Mouse (Mus musculus) frontal cortex, postnatal 25 days (tissue): ENCODE measurements around the gene S100a16.

Experiments used
- DNase-seq, 2 experiments: peaks; one replicate each; pipeline ENCODE4 v3.0.0; 2022; ENCODE audit warnings: low spot score in 2 of 2

The S100a16 gene

DNA sequence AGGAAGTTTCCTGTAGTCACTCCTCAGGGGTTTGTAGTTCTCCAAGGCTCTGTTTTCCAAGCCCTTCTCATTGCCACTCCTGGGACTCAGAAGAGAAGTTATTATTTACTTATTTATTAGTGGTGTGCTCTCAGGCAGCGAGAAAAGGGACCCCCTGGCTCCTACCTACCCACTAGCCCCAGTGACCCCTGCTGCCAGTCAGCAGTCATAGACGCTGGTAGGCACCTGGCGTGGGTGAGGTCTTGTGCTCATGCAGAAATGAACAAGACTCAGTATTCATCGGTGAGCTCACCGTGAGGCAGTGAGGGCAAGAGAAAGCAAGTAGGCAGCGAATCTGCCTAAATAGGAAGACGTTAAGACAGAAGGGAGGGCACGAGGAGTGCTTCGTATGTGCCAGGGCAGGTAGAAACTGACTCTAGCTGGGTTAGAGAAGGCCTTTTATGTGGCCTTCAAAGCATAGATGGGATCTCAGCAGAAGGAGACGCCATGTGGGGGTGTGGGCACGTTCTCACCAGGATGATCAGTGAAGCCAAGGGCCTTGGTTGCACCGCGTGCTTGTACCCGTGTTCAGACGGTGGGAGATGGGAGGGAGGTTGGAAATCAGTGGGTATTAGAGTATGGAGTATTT, 49.1 kb downstream of the S100a16 start:
- DNase-seq = no peak

DNA sequence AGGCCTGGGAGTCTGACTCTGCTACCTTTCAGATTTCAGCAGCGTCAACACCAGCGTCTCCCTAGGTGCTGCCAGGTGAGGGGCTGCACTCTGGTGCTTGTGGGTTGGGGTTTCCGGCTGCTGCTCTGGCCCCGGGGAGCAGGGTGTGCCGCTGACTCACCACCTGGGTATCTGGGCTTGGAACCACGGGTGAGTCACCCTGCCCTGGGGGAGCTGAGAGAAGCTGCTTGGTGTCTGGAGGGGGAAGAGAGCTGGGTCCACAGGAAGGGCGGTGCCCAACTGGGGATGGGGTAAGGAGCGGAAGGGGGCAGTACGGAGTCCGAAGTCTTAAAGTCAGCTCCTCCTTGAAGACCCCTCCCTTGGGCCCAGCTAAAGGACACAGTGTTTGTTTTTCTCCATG, 49.9 kb downstream of the S100a16 start:
- no peak for DNase-seq

DNA sequence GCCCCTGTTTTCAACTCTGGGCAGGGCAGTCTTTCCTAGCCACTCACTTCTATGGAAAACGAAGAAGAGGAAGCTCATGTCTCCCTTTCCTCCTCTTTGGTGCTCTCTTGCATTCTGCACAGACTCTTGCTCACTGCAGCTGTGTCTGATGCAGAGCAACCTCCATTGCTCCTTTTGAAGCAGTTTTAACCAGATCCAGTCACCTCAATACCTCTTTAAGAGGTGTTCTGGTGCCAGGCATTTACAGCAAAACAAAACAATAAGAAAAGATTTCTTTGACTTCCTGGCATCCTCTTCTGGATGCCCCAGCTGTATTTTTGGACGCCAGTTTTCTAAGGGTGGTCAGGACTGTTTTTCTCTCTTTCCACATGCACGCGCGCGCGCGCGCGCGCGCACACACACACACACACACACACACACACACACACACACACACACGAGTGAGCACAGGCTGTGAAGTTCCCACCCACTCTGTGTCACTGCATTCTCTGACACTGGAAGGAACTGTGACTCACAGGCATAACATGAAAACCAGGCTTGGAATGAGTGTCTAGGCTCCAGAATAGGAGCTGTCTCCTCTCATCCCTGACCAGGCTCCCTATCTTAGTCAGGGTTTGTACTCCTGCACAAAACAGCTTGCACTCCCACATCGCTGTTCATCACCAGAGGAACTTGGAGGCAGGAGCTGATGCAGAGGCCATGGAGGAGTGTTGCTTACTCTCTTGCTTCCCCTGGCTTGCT, 50.5 kb downstream of the S100a16 start:
- no peak for DNase-seq

DNA sequence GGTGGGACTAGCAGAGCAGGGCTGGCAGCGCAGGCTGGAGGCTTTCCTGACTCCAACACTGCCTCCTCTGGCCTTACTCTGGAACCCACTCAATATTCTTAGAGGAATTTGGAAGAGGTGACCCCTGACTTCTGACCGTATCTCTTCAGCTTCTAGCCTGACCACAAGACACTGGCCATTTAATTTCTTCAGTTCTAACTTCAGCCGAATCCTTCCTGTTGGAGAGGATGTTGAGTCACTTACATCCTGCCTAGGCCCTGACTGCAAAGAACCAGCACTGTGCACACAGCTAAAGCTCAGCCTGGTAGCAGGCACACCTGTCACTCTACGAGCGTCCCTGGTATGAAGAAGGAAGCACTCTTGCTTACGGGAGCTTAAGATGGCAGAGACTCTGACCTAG, 52.3 kb downstream of the S100a16 start:
- no peak for DNase-seq

DNA sequence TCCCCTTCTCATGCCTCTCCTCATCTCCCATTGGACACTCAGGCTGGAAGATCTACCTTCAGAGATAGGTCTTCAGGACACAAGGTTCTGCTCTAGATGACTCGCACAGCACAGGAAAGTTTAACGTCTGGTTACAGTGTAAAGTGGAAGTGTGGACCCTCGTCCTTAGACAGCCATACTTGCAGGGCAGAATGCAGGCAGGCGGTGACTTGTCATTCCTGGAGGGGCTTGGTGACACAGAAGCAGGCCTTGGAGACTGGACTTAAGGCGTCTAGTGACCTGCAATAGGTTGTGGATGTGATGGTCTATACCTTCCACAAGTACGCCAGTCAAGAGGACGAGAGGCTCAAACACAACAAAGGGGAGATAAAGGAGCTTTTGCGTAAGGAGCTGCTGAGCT, 52.9 kb downstream of the S100a16 start, which contains the start of gene S100a2:
Gene S100a2, plus strand, starts transcription at position 301 of the 400 bp plus-strand sequence.
- DNase-seq = no peak
